Mouse (Mus musculus) liver, postnatal 0 days (tissue): ENCODE results near the gene Stk11. TPM values are rescaled to one million over a fixed set of nuclear protein-coding genes. Genes with fewer than 3 reads are reported as not detected.

Source experiments
- ATAC-seq: fragments of 200-750 bp; cut with Nextera tagmentation; 2 replicates; pipeline ENCODE4 v1.8.0; 2017; ENCODE audit warnings: mild to moderate bottlenecking, moderate library complexity
- DNase-seq: peaks from one replicate; pipeline ENCODE4 v3.0.0-alpha.2; 2016
- H3K27ac ChIP-seq: fragments of 300-500 bp; sonication (generic); 2 replicates; pipeline ENCODE4 v1.5.1; 2014; ENCODE audit warnings: antibody characterized with exemption, moderate library complexity, mild to moderate bottlenecking, low read depth
- H3K27me3 ChIP-seq: fragments of 300-500 bp; sonication (generic); 2 replicates; pipeline ENCODE4 v1.6.1; 2014; ENCODE audit warnings: low read length, control low read depth, mixed read lengths; ENCODE audit not compliant: insufficient read depth
- H3K36me3 ChIP-seq: fragments of 300-500 bp; sonication (generic); replicated peaks from 2 replicates; pipeline ENCODE4 v1.6.1; 2014; ENCODE audit warnings: mild to moderate bottlenecking, control low read depth, low read length, moderate library complexity, mixed read lengths; ENCODE audit not compliant: insufficient read depth
- H3K4me1 ChIP-seq: fragments of 300-500 bp; sonication (generic); 2 replicates; pipeline ENCODE4 v1.6.1; 2014; ENCODE audit warnings: antibody characterized with exemption, mild to moderate bottlenecking, control low read depth; ENCODE audit not compliant: insufficient read depth
- H3K4me2 ChIP-seq: fragments of 300-500 bp; sonication (generic); 2 replicates; pipeline ENCODE4 v1.6.1; 2014; ENCODE audit warnings: low read depth, mild to moderate bottlenecking, low read length, moderate library complexity, mixed read lengths
- H3K4me3 ChIP-seq: fragments of 300-500 bp; sonication (generic); 2 replicates; pipeline ENCODE4 v1.5.1; 2014; ENCODE audit warnings: low read depth, low read length
- H3K9ac ChIP-seq: fragments of 300-500 bp; sonication (generic); replicated peaks from 2 replicates; pipeline ENCODE4 v1.6.1; 2014; ENCODE audit warnings: mild to moderate bottlenecking, moderate library complexity
- H3K9me3 ChIP-seq: fragments of 300-500 bp; sonication (generic); 2 replicates; pipeline ENCODE4 v1.6.1; 2016; ENCODE audit warnings: mild to moderate bottlenecking, control low read depth, low read length, mixed read lengths
- CTCF ChIP-seq: sonication (generic); IDR thresholded peaks from 2 replicates; pipeline ENCODE4 v1.5.1; 2016; ENCODE audit warnings: antibody characterized with exemption, low read depth
- EP300 ChIP-seq: IDR thresholded peaks from 2 replicates; pipeline ENCODE4 v1.6.1; 2016; ENCODE audit warnings: antibody characterized with exemption, low read depth, mild to moderate bottlenecking
- WGBS: fragments of 180-500 bp; shearing (Covaris S2); extraction: QIAGEN DNeasy Blood & Tissue Kit; methylation state at CpG from one replicate; pipeline ENCODE4 v1.1.7; 2014; ENCODE audit not compliant: insufficient replicate concordance; 5-methylcytosine and 5-hydroxymethylcytosine counted together
- polyA plus RNA-seq: library from polyadenylated mRNA; unstranded; fragments of >200 nt; fragmentation: Nextera tagmentation; extraction: Ambion mirVana; gene quantifications from 2 replicates; pipeline ENCODE4 v1.2.1, GENCODE M21; 2015

Gene Stk11
- polyA plus RNA-seq, 1 experiment from 2014 or later = 11.2 TPM

DNA sequence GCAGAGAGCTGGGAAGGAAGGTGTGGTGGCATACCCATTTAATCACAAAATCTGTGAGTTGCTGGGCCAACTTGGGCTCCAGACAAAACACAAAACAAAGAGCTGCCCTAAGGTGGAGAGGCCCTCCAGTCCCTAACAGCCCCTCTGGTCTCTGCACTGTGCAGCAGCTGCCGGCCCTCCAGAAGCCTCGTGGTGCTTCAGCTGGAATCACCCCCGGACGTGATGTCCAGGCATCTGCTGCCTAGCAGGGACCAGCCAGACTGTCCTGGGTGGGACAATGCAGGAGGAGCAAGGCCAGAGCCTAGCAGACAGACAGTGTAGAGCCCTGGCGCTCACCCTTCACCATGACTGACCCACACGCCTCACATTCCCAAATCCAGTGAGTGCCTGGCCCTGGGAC, 24.1 kb upstream of the Stk11 start:
- ATAC-seq (no peak), DNase-seq (no peak)
- Histone ChIP-seq H3K4me1 (peaks cover 38% of the 10 kb centered on the region), H3K9me3 (no peaks in the 10 kb centered on the region), H3K27me3 (no peaks in the 10 kb centered on the region), H3K36me3 (peaks cover 3% of the 10 kb centered on the region; the same call in 1 of the 2 replicates), H3K27ac (no peak overlapping the region), H3K4me3 (no peak overlapping the region), H3K4me2 (no peak overlapping the region), H3K9ac (no peak overlapping the region)
- WGBS = 85% methylated on average over 6 of the region's 6 CpGs
- TF ChIP-seq CTCF = no peak
- TF ChIP-seq EP300 = no peak

DNA sequence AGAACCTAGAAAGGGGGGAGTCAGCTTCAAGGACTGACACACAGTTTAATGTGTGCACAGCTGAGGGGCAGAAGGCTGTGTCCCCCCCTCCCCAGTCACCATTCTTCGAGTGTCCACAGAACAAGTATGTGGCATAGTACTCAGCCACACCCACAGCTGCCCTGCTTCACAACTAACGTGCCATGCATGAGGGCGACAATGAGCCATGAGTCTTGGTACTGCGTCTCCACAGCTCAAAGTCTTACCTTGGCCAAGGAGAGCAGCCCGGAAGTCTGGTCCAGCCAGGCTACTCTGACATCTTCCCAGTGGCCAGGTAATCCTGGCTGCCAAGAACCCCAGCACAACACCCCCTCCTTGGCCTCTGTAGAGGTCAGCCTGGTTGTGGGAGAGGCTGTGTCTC, 22.9 kb upstream of the Stk11 start:
- Histone ChIP-seq H3K4me1 (peaks cover 41% of the 10 kb centered on the region), H3K9me3 (no peaks in the 10 kb centered on the region), H3K27me3 (no peaks in the 10 kb centered on the region), H3K27ac (no peak overlapping the region), H3K4me2 (no peak overlapping the region), H3K9ac (no peak overlapping the region), H3K36me3 (peaks cover 4% of the 10 kb centered on the region; the same call in 1 of the 2 replicates), H3K4me3 (no peak overlapping the region)
- ATAC-seq (no peak), DNase-seq (no peak)
- WGBS = 77% methylated on average over 5 of the region's 5 CpGs
- TF ChIP-seq EP300 (no peak), CTCF (no peak)

DNA sequence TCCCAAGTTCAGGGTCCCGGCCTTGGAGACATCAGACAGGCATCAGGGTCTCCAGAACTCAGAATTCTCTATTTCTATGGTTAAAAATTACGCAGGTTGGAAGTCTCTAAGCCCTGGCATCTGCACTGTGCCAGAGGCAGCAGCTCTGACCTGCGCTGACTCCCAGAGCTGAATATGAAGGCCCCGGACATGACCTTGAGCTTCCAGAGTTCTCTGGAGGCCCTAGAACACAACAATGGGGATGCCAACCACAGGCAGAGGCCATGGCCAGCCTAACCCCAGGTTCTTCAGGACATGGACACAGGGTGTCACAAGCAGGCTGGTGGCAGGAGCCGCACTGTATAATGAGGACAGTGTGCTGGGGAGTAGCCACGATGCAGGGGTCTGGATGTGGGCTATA, 21.5 kb upstream of the Stk11 start:
- Histone ChIP-seq H3K4me3 (no peak overlapping the region), H3K27me3 (no peaks in the 10 kb centered on the region), H3K9ac (peak overlapping the region; percentile 16; the same call in 1 of the 2 replicates), H3K4me1 (peaks cover 52% of the 10 kb centered on the region), H3K36me3 (peaks cover 4% of the 10 kb centered on the region; the same call in 1 of the 2 replicates), H3K9me3 (no peaks in the 10 kb centered on the region), H3K27ac (no peak overlapping the region), H3K4me2 (no peak overlapping the region)
- TF ChIP-seq CTCF (no peak), EP300 (no peak)
- ATAC-seq (peak; percentile 38; the same call in 1 of the 2 replicates), DNase-seq (no peak)
- 91% methylated on average over 6 of the region's 6 CpGs for WGBS

DNA sequence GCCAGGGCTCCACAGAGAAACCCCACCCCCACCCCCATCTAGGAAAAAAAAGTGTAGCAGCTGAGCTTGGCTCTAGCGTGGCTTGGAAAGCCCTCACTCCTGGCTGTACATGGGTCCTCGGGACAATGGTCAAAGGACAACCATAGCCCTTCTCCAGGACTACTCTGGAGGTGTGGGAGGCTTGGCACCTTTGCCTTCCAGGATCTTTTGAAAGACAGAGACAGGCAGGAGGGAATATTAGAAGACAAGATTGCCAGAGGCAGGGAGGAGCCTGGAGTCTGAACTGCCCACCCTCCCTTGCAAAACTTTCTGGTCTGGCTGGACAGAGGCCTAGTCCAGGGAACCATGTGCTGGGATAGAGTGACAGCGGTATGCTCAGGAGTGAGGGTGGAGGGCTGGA, 20.9 kb upstream of the Stk11 start:
- H3K4me3 ChIP-seq = no peak overlapping the region
- WGBS = 74% methylated on average over 3 of the region's 3 CpGs
- no peaks in the 10 kb centered on the region for H3K9me3 ChIP-seq

DNA sequence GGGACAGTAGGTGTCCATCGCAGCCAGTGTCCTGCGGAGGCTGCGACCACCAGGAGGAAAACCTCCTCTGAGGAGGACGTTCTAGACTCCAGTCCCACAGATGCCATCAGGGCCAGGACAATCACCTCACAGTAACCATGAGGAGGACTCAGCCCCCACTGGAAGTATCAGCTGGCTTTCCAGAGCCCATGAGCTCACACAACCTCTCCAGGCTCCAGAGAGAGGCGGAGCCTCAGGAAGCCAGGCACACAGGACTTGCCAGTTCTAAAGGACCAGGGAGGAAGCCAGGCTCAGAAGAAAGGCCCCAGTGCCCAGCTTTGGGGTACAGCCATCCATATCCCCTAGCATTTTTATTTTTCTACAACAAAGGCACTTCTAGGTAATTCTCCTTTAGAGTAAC, 20.1 kb upstream of the Stk11 start:
- Histone ChIP-seq H3K27me3 (no peaks in the 10 kb centered on the region), H3K4me1 (peaks cover 62% of the 10 kb centered on the region), H3K4me3 (no peak overlapping the region), H3K9ac (no peak overlapping the region), H3K27ac (no peak overlapping the region), H3K4me2 (no peak overlapping the region), H3K9me3 (no peaks in the 10 kb centered on the region), H3K36me3 (peaks cover 7% of the 10 kb centered on the region; the same call in 1 of the 2 replicates)
- no peak for ATAC-seq
- TF ChIP-seq CTCF = no peak
- no peak for DNase-seq
- 83% methylated on average over 5 of the region's 5 CpGs for WGBS

More for the DNA sequence above, 20.9 kb upstream of the Stk11 start:
- H3K27me3 ChIP-seq = no peaks in the 10 kb centered on the region
- peaks cover 53% of the 10 kb centered on the region for H3K4me1 ChIP-seq
- H3K36me3 ChIP-seq = peaks cover 4% of the 10 kb centered on the region; the same call in 1 of the 2 replicates
- no peak overlapping the region for H3K27ac ChIP-seq
- DNase-seq (no peak), ATAC-seq (no peak)
- no peak overlapping the region for H3K4me2 ChIP-seq
- TF ChIP-seq CTCF (no peak), EP300 (no peak)
- 0 out of 2 replicates have a peak overlapping the region, but pooled peaks have one; percentile 26 for H3K9ac ChIP-seq

DNA sequence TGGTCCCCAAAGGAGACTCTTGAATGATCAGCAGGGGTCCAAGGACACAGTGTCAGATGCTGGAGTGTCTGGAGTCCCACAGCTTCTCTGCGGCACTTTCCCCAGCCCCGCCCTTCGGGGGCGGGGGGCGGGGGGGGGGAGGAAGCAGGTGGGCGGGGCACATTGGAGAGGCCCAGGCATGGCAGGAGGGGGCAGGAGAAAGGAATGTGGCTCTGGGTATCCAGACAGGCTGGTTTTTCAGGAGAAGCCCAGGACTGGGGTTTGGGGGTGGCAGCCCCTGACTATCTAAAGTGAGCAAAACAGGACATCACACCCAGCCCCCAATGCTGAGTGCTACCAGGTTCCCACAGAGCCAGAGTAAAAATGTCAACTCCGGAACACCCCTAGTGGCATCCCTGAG, 18.3 kb upstream of the Stk11 start:
- H3K4me2 ChIP-seq = peak overlapping the region; percentile 46
- H3K4me3 ChIP-seq = no peak overlapping the region
- DNase-seq = peak; percentile 65
- ATAC-seq = no peak
- H3K4me1 ChIP-seq = peaks cover 74% of the 10 kb centered on the region
- 14% methylated on average over 5 of the region's 7 CpGs for WGBS
- peaks cover 8% of the 10 kb centered on the region; the same call in 1 of the 2 replicates for H3K36me3 ChIP-seq
- H3K27me3 ChIP-seq = no peaks in the 10 kb centered on the region
- TF ChIP-seq EP300 (no peak), CTCF (no peak)
- H3K9ac ChIP-seq = no peak overlapping the region
- no peaks in the 10 kb centered on the region for H3K9me3 ChIP-seq
- peak overlapping the region; percentile 12; the same call in 1 of the 2 replicates for H3K27ac ChIP-seq
